Mouse (Mus musculus) urinary bladder, adult 2 months (tissue): ENCODE data around the gene Casp1. TPM values are rescaled to one million over a fixed set of nuclear protein-coding genes. Genes with fewer than 3 reads are reported as not detected.

ENCODE experiments used
- polyA plus RNA-seq: library from polyadenylated mRNA; depleted of rRNA; stranded (reverse); fragments of >200 nt; gene quantifications from 2 replicates; pipeline ENCODE4 v1.2.3, GENCODE M21; 2012; rRNA removed

The Casp1 gene
- polyA plus RNA-seq, 1 experiment = 5.9 TPM

Other genes with a start within 250 kb of the Casp1 start
- gene Casp4, start 10.3 kb downstream of the Casp1 start, polyA plus RNA-seq = 15.7 and 16.0 TPM in 2 replicates
- gene Casp12, start 46.9 kb downstream of the Casp1 start, polyA plus RNA-seq = 53.5 and 56.9 TPM in 2 replicates